In genomic region chr15:80050093-80050492, GRCm38 (mm10) we compare ENCODE assay signal across 11 mouse cellular contexts. TPM values are rescaled to one million over a fixed set of nuclear protein-coding genes. Genes with fewer than 3 reads are reported as not detected.
DNase-seq lines count a peak whose midpoint lies in the region; ATAC-seq and TF ChIP-seq lines count a peak whose summit lies in the region.
"Had no signal": no experiment of that assay in that cellular context is flagged by ENCODE, and none has a peak within 500 bp of the region (broad histone marks: within the 10 kb centered on the region; RNA-seq: fewer than 3 reads in every experiment).

No protein-coding gene starts in this region.

- no peaks in the 10 kb centered on the region for H3K27me3 ChIP-seq in intestine, embryonic 14.5 days (replicated peaks; ENCODE audit: control insufficient read depth, insufficient read depth, low read length)
- no peaks in the 10 kb centered on the region for H3K27me3 ChIP-seq in intestine, embryonic 15.5 days (replicated peaks)
- H3K27me3 ChIP-seq in heart, embryonic 15.5 days = no peaks in the 10 kb centered on the region
- H3K27me3 ChIP-seq in kidney, postnatal 0 days (ENCODE audit: insufficient read depth, low read length) = no peaks in the 10 kb centered on the region
- no peaks in the 10 kb centered on the region for H3K27me3 ChIP-seq in midbrain, embryonic 16.5 days (ENCODE audit: control insufficient read depth, insufficient read depth, low read depth, low read length)
- H3K27me3 ChIP-seq: neural tube, embryonic 12.5 days had no signal

- no peaks in the 10 kb centered on the region for H3K36me3 ChIP-seq in intestine, embryonic 14.5 days (ENCODE audit: control insufficient read depth, insufficient read depth, low read length)
- H3K36me3 ChIP-seq in intestine, embryonic 15.5 days = no peaks in the 10 kb centered on the region
- H3K36me3 ChIP-seq in heart, embryonic 15.5 days = no peaks in the 10 kb centered on the region
- no peaks in the 10 kb centered on the region for H3K36me3 ChIP-seq in kidney, postnatal 0 days (ENCODE audit: insufficient read depth, low read length)
- no peaks in the 10 kb centered on the region for H3K36me3 ChIP-seq in midbrain, embryonic 16.5 days (ENCODE audit: control insufficient read depth, insufficient read depth, low read length)
- H3K36me3 ChIP-seq: neural tube, embryonic 12.5 days had no signal

- 49% methylated on average over 4 of the region's 4 CpGs for WGBS in intestine, embryonic 14.5 days
- WGBS in intestine, embryonic 15.5 days = 69% methylated on average over 4 of the region's 4 CpGs
- WGBS in heart, embryonic 15.5 days = 39% methylated on average over 4 of the region's 4 CpGs
- WGBS in kidney, postnatal 0 days = 51% methylated on average over 4 of the region's 4 CpGs
- WGBS in midbrain, embryonic 16.5 days = 82% methylated on average over 4 of the region's 4 CpGs

- intact Hi-C loops in left cerebral cortex, postnatal 14 days (cut with DNase I) = no loop called here

- no peak overlapping the region for H3K4me2 ChIP-seq in intestine, embryonic 14.5 days (ENCODE audit: low read length)
- no peak overlapping the region for H3K4me2 ChIP-seq in intestine, embryonic 15.5 days (replicated peaks)
- no peak overlapping the region for H3K4me2 ChIP-seq in heart, embryonic 15.5 days
- no peak overlapping the region for H3K4me2 ChIP-seq in kidney, postnatal 0 days (ENCODE audit: low read length)
- H3K4me2 ChIP-seq in midbrain, embryonic 16.5 days (ENCODE audit: low read length) = no peak overlapping the region
- H3K4me2 ChIP-seq: neural tube, embryonic 12.5 days had no signal

- no peak overlapping the region for H3K4me3 ChIP-seq in intestine, embryonic 14.5 days (ENCODE audit: low read depth, low read length)
- H3K4me3 ChIP-seq in intestine, embryonic 15.5 days (replicated peaks) = no peak overlapping the region
- no peak overlapping the region for H3K4me3 ChIP-seq in heart, embryonic 15.5 days
- H3K4me3 ChIP-seq in kidney, postnatal 0 days (replicated peaks; ENCODE audit: low read depth, low read length) = no peak overlapping the region
- no peak overlapping the region for H3K4me3 ChIP-seq in midbrain, embryonic 16.5 days (ENCODE audit: low read depth, low read length)
- H3K4me3 ChIP-seq: neural tube, embryonic 12.5 days had no signal

- H3K27ac ChIP-seq in intestine, embryonic 14.5 days (ENCODE audit: low read depth) = peak overlapping the region; percentile 5; the same call in 1 of the 2 replicates
- H3K27ac ChIP-seq in intestine, embryonic 15.5 days = no peak overlapping the region
- H3K27ac ChIP-seq in heart, embryonic 15.5 days = peak overlapping the region; percentile 59
- peak overlapping the region; percentile 71; the same call in 1 of the 2 replicates for H3K27ac ChIP-seq in kidney, postnatal 0 days
- no peak overlapping the region for H3K27ac ChIP-seq in midbrain, embryonic 16.5 days (ENCODE audit: low read length)
- H3K27ac ChIP-seq: neural tube, embryonic 12.5 days had no signal

- no peak for DNase-seq in intestine, embryonic 14.5 days (ENCODE audit: low spot score)
- no peak for DNase-seq in kidney, postnatal 0 days (ENCODE audit: low spot score)
- DNase-seq in thymus, postnatal 10 days (ENCODE audit: low spot score in 2 of 2) = peak; percentile 67 to 77
- no peak for DNase-seq in left cerebral cortex, postnatal 14 days (ENCODE audit: low spot score in 2 of 2)
- no peak for DNase-seq in layer of hippocampus, postnatal 25 days (ENCODE audit: extremely low spot score in 1 of 2, low spot score in 1 of 2)
- DNase-seq: embryo, embryonic 11 days; liver, postnatal 0 days had no signal

- H3K4me1 ChIP-seq in intestine, embryonic 14.5 days (replicated peaks; ENCODE audit: control insufficient read depth, insufficient read depth, low read length) = 0 out of 2 replicates have a peak, but pooled peaks cover 7% of the 10 kb centered on the region
- peaks cover 10% of the 10 kb centered on the region; the same call in 1 of the 2 replicates for H3K4me1 ChIP-seq in intestine, embryonic 15.5 days (replicated peaks)
- peaks cover 22% of the 10 kb centered on the region for H3K4me1 ChIP-seq in heart, embryonic 15.5 days (replicated peaks)
- H3K4me1 ChIP-seq in kidney, postnatal 0 days (replicated peaks; ENCODE audit: insufficient read depth, low read length) = no peaks in the 10 kb centered on the region
- H3K4me1 ChIP-seq in midbrain, embryonic 16.5 days (ENCODE audit: control insufficient read depth, insufficient read depth, low read length) = no peaks in the 10 kb centered on the region
- H3K4me1 ChIP-seq: neural tube, embryonic 12.5 days had no signal

- no peak for ATAC-seq in intestine, embryonic 14.5 days (replicated peaks; ENCODE audit: low FRiP score, low TSS enrichment, low read depth)
- no peak for ATAC-seq in intestine, embryonic 15.5 days
- ATAC-seq in heart, embryonic 15.5 days (replicated peaks; ENCODE audit: insufficient number of reproducible peaks, insufficient read depth, low FRiP score, low read depth) = no peak
- ATAC-seq in kidney, postnatal 0 days (replicated peaks; ENCODE audit: low FRiP score, low read depth) = no peak
- no peak for ATAC-seq in midbrain, embryonic 16.5 days
- ATAC-seq: liver, postnatal 0 days had no signal

- TF ChIP-seq CTCF in kidney, postnatal 0 days (IDR thresholded peaks at IDR 0.05; ENCODE audit: low read depth) = no peak

- H3K9ac ChIP-seq in intestine, embryonic 14.5 days (ENCODE audit: low read length) = no peak overlapping the region
- no peak overlapping the region for H3K9ac ChIP-seq in intestine, embryonic 15.5 days
- no peak overlapping the region for H3K9ac ChIP-seq in heart, embryonic 15.5 days
- no peak overlapping the region for H3K9ac ChIP-seq in kidney, postnatal 0 days (ENCODE audit: low read depth, low read length)
- no peak overlapping the region for H3K9ac ChIP-seq in midbrain, embryonic 16.5 days (ENCODE audit: low read depth, low read length)
- H3K9ac ChIP-seq: liver, postnatal 0 days; neural tube, embryonic 12.5 days had no signal

- H3K9me3 ChIP-seq in intestine, embryonic 14.5 days (ENCODE audit: control insufficient read depth, low read length) = no peaks in the 10 kb centered on the region
- H3K9me3 ChIP-seq in intestine, embryonic 15.5 days = 0 out of 2 replicates have a peak, but pooled peaks cover 4% of the 10 kb centered on the region
- H3K9me3 ChIP-seq in heart, embryonic 15.5 days (replicated peaks) = no peaks in the 10 kb centered on the region
- no peaks in the 10 kb centered on the region for H3K9me3 ChIP-seq in kidney, postnatal 0 days (replicated peaks; ENCODE audit: low read length)
- H3K9me3 ChIP-seq in midbrain, embryonic 16.5 days (replicated peaks; ENCODE audit: control insufficient read depth, low read length, poor library complexity, severe bottlenecking) = no peaks in the 10 kb centered on the region; the same call in 1 of the 2 replicates

RNA-seq across cellular contexts. Expression of gene Pdgfb, which starts 35.3 kb away (rescaled TPM):
- 6.6 and 8.1 TPM in 2 replicates for polyA plus RNA-seq in intestine, embryonic 14.5 days (2014; fragmentation: Nextera tagmentation; extraction: Ambion mirVana)
- 7.2 and 8.3 TPM in 2 replicates for polyA plus RNA-seq in intestine, embryonic 15.5 days (2015; fragmentation: Nextera tagmentation; extraction: Ambion mirVana)
- polyA plus RNA-seq in heart, embryonic 15.5 days (2015; fragmentation: Nextera tagmentation; extraction: Ambion mirVana) = 3.7 and 4.0 TPM in 2 replicates
- 6.5 and 6.8 TPM in 2 replicates for polyA plus RNA-seq in kidney, postnatal 0 days (2015; fragmentation: Nextera tagmentation; extraction: Ambion mirVana)
- 10 to 100 TPM; 41.9 to 42.8 TPM for total RNA-seq in left cerebral cortex, postnatal 14 days (2021)
- 4.3 and 6.8 TPM in 2 replicates for polyA plus RNA-seq in midbrain, embryonic 16.5 days (2015; fragmentation: Nextera tagmentation; extraction: Ambion mirVana)
- 10 to 100 TPM; 28.9 to 33.6 TPM for total RNA-seq in layer of hippocampus, postnatal 25 days (2021)

RNA-seq across cellular contexts. Expression of gene Syngr1, which starts 41.0 kb away (rescaled TPM):
- 20.7 and 24.3 TPM in 2 replicates for polyA plus RNA-seq in intestine, embryonic 14.5 days (2014; fragmentation: Nextera tagmentation; extraction: Ambion mirVana)
- 18.2 and 18.7 TPM in 2 replicates for polyA plus RNA-seq in intestine, embryonic 15.5 days (2015; fragmentation: Nextera tagmentation; extraction: Ambion mirVana)
- 38.0 and 42.9 TPM in 2 replicates for polyA plus RNA-seq in heart, embryonic 15.5 days (2015; fragmentation: Nextera tagmentation; extraction: Ambion mirVana)
- polyA plus RNA-seq in kidney, postnatal 0 days (2015; fragmentation: Nextera tagmentation; extraction: Ambion mirVana) = 21.8 and 24.1 TPM in 2 replicates
- 100 to 1,000 TPM; 534 to 540 TPM for total RNA-seq in left cerebral cortex, postnatal 14 days (2021)
- polyA plus RNA-seq in midbrain, embryonic 16.5 days (2015; fragmentation: Nextera tagmentation; extraction: Ambion mirVana) = 66.2 and 83.9 TPM in 2 replicates
- 100 to 1,000 TPM; 387 to 409 TPM for total RNA-seq in layer of hippocampus, postnatal 25 days (2021)

RNA-seq across cellular contexts. Expression of gene Rpl3, which starts 41.6 kb away (rescaled TPM):
- 1,482 and 1,532 TPM in 2 replicates for polyA plus RNA-seq in intestine, embryonic 14.5 days (2014; fragmentation: Nextera tagmentation; extraction: Ambion mirVana)
- 1,109 and 1,134 TPM in 2 replicates for polyA plus RNA-seq in intestine, embryonic 15.5 days (2015; fragmentation: Nextera tagmentation; extraction: Ambion mirVana)
- 565 and 609 TPM in 2 replicates for polyA plus RNA-seq in heart, embryonic 15.5 days (2015; fragmentation: Nextera tagmentation; extraction: Ambion mirVana)
- 970 and 975 TPM in 2 replicates for polyA plus RNA-seq in kidney, postnatal 0 days (2015; fragmentation: Nextera tagmentation; extraction: Ambion mirVana)
- total RNA-seq in left cerebral cortex, postnatal 14 days (2021) = 100 to 1,000 TPM; 449 to 461 TPM
- 524 and 548 TPM in 2 replicates for polyA plus RNA-seq in midbrain, embryonic 16.5 days (2015; fragmentation: Nextera tagmentation; extraction: Ambion mirVana)
- 100 to 1,000 TPM; 494 to 606 TPM for total RNA-seq in layer of hippocampus, postnatal 25 days (2021)

Comparison
In these comparisons a context has a peak if more than half of its experiments do, and no peak if none do; other contexts are left out.
1. H3K27ac ChIP-seq: peak in intestine, embryonic 14.5 days (single experiment), heart, embryonic 15.5 days (single experiment) and kidney, postnatal 0 days (single experiment); none in intestine, embryonic 15.5 days (single experiment) and midbrain, embryonic 16.5 days (single experiment).
2. DNase-seq: peak in thymus, postnatal 10 days (2 of 2); none in intestine, embryonic 14.5 days (single experiment), kidney, postnatal 0 days (single experiment), left cerebral cortex, postnatal 14 days (0 of 2) and layer of hippocampus, postnatal 25 days (0 of 2).